Mouse (Mus musculus) 3134 (cell line): ENCODE measurements around the gene Il12rb1.

ENCODE experiments used
- DNase-seq: peaks from one replicate; pipeline ENCODE4 v3.0.0-alpha.2; 2011; ENCODE audit warnings: low spot score; ENCODE audit not compliant: insufficient read length; ENCODE audit errors: extremely low read depth

Il12rb1 gene

DNA sequence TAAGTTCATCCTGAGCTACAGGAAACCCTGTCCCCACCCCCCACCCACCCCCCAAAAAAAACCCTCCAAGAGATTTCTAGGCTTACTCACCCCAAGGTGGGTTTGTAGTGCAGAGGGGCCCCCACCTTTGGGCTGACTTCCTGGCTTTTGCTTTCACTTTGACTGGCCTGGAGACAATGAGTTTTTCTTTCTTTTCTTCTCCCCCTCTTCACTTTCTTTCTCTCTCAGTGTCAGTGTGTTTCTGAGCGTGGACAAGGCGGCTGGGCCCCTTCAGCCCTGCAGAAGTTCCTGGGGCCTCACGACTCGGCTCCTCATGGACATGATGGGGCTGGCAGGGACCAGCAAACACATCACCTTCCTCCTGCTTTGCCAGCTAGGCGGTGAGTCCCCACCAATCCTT is at the start of gene Il12rb1:
Gene Il12rb1 (plus strand): TSS at position 211 of the 400 bp plus-strand sequence.
- no peak for DNase-seq

DNA sequence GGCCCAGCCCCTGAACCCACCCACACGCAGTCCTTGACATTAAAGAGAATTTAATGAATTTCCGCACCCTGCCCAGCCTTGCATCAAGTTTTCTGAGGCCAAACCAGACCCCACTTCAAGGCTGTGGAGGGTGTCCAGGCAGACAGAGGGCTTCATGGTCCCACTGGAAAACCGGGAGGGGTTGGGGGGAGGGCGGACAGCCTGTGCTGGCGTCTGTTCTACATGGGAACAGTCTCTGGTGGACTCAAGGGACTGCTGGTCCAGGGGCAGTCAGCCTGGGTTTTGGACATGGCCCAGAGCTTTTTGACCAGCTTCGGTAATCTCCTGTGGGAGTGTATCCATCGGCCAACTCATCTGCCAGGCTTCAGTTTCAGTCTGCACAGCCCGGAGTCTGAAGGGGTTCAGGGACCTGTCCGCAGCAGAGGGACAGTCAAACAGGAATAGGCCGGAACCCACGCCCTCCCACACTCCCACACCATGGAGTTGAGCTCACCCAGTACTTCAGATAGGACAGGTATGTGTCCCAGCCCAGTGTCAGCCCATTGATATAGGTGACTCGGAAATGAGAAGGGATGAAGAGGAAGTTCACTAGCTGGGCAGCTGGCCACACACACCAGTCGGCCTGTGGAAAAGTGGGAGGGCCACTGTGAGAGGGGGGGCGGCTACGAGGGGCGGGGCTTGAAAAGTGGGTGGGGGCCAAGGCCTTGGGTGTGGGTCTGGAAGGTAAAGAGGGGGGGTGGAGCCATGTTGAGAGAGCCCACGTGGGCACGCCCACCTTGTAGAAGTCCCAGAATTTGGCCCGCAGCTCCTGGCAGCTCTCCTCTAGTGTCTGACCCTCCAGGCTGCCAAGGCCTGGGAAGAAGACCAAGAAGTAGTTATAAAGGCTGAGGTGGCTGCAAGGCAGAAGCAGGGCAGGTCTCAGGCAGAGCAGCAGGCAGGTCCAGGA is 49.4 kb upstream of the Il12rb1 start:
- DNase-seq = peak; percentile 74

DNA sequence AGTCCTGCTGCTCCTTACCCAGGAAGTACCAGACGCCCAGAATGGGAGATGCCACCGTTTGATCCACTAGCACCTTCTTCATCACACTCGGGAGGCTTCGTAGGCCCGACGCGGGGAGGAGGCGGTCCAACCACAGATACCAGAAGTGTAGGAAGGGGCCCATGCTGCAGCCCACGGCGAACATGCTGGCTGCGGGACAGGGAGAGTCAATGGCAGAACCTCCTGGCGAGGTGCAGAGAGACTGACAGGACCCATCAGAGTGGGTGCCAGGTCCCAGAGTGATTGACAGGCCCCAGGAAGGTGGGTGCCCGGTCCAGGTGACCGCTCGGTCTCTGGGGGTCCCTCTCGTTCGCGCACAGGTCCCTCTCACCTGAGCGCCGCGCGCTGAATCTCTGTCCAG is 47.9 kb upstream of the Il12rb1 start:
- no peak for DNase-seq

DNA sequence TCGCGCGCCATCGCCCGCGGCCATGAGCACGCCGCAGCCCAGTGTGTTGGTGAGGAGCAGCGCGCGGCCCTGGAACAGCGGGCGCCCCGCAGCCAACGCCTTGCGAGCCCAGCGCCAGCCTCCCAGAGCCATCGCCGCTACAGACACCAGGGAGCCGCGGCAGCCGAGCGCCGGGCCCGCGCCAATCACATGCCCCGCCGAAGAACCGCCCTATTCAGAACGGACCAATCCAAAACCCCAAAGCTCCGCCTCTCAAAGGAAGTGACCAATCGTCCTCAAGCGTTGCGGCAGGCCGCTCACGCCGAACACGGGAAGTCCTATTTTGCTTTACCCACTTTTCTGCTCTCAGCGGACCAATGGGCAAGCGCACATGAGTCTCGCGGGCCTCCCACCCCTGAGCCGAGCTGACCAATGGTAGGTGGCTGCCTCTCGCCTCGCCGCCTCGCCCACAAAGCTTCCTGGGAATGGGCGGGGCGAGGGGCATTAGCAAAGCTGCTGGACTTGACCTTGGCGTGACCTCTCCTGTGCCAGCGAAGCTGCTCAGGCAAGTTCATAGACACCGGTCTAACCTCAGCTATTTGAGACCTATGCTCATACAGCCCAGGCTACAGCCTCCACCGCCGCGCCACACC is 47.4 kb upstream of the Il12rb1 start, which contains the start of gene Mpv17l2:
Gene Mpv17l2 (minus strand): TSS at position 172 of the 632 bp plus-strand sequence.
- DNase-seq = peak; percentile 96

DNA sequence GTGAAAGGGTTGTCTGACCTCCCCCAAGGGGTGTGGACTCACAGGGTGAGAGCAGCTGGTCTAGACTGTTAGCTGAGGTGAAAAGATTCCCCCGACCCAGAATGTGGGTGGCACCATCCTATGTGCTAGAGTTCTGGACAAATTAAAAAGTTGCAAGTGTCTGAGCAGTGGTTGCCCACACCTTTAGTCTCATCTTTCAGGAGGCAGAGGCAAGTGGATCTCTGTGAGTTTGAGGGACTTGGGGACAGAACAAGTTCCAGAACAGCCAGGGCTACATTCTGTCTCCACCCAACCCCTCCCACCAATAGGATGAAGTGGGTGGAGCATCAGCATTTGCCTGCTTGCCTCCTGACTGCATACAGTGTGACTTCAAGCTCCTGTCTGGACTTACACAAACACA is 46.1 kb upstream of the Il12rb1 start:
- no peak for DNase-seq

DNA sequence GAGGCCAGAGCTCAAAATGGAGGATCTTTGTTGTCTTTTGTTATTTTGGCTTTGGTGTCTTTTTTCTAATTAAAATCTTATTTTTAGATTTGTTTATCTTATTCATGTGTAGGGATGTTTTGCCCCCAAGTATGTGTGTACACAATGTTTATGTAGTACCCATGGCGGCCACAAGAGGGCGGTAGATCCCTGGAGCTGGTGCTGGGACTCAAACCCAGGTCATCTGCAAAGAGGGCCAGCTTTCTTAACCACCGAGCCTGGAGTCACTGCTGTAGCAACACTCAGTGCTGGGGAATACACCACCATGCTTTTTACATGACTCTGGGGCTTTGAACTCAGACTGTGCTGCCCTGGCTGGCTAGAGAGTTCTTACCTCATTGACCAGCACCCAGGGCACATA is 44.9 kb upstream of the Il12rb1 start:
- DNase-seq = no peak

DNA sequence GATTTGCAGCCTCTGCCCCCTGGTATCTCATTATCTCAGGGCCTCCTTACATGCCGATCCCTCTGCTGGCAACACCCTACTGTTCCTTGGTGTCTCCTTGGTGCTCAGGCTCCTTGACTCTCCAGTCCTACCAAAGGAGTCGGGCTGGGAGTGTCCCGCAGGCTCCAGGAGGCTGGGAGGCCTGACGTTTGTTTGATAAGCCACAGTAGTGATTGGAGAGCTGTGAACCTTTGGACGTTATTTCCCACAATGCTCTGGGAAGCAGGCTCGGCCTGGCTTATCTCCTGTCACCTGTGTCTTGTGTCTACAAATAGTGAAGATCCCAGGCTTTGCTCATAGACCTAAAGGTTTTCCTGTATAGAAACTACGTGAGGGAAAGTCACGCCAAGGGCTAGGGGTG is 44.2 kb upstream of the Il12rb1 start:
- no peak for DNase-seq

DNA sequence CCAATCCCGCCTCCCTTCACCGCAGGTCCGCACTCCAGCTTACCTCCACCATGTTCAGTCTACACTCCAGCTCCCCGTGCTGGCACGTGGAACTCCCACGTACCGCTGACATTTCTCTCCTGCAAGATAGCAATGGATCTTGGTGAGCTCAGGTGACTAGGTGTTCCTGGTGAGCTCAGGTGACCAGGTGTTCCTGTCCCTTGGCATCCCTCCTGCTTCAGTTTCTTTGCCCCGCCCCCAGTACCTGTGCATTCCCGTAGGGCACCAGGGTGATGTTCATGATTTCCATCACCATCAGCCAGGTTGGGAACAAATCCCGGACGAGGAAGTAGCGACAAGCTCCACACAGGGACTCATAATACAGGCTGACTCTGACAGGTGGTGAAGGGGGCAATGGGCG is 43.6 kb upstream of the Il12rb1 start:
- DNase-seq = no peak

DNA sequence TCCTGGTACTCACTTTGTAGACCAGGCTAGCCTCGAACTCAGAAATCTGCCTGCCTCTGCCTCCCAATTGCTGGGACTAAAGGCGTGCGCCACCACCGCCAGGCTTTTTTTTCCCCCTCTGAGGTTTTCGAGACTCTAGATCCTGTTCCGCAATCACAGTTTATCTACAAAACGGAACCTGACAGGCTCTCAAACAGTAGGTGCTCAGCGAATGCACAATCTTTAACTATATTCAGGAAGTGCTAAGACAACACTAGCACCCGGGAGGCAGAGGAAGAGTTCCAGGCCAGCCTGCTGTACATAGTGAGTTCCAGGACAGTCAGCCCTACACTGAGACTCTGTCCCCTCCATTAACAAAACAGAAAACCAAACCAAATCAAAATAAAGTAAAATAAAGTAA is 42.9 kb upstream of the Il12rb1 start:
- DNase-seq = no peak

DNA sequence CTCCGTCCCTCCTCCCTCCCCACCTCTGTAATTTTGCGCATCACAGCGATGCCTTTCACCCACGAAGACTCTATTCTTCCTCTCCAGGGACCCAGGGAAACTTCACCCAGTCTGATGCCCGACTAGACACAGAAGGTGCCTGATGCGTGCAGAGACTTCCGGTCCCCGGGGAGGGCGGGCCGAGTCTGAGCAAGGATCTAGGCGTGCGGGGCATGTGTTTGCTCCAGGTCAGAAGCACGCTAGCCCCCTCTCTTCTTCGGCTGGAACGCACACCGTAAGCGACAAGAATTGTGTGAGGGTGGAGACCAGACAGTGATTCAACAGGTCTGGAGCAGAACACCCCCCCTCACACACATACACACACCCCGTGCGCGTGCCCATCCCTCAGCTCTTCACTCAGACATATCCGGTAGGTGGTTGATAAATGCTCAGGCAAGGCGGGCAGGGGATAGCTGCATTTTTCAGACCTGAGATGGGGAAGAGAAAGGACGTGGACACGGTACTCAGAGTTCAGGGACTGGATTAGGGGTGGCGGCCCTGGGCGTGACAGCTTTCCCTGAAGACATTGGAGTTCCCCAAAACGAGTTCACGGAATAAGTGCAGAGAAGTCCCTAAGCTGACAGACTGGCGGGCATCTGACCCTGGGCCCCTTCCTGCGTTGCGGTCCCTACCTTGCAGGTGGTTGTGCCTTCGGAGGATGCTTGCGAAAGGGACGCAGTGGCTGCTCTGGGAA is 42.2 kb upstream of the Il12rb1 start:
- peak; percentile 71 for DNase-seq

DNA sequence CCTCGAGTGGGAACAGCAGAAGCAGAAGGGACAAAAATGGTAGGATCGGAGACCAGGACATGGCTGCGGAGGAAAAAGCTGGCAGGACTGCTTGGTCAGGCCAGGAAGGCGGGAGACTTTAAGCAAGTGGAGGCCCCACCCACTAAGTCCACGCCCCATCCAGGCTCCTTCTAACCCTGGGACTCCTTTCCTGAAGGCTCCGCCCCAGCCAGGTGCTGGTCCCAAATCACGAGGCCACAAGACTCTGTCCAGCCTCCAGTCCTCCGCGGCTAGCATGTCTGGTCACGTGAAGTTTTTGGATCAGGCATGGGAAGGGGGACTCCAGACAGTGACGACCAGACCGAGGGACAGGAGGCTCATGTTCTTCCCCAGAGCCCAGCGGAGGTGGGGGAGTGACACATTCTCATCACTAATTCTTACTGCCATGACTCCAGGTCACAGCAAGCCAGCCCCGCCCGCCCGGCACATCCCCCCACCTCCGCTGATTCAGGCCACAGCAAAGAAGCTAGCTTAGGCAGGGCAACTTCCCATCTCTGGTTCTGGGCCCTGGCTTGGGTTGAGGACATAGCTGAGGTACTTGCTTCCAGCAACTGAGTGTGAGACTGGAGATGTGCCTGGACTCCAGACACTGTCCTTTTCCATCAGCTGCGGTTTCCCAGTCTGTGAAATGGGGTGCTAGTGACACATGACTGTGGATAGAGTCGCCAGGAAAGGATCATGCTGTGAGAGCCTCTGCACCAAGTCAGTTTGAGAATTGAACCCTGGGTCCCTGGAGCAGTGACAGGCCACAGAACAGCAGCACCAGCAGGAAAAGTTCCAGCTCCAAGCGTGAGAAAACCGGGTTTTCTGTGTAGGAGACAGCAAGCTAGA is 41.4 kb upstream of the Il12rb1 start:
- DNase-seq = peak; percentile 88

DNA sequence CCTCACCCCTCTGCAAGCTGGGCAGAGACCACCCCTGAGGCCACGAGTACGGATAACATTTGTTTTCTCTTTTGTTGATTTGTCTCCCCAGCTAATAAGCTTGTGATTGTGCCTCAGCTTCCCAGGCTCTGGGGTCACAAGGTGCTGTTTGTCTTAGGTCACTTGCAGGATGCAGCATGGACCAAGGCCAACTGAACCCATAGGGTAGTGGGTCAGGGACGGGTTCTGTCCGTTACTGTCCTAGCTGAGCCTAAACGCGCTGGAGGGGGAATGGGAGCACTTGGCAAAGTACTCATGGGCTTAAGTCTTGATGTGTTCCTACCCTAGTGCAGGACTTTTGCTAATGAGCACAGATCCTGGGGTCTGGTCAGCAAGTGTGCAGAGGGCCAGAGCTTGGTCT is 40.7 kb upstream of the Il12rb1 start:
- no peak for DNase-seq

DNA sequence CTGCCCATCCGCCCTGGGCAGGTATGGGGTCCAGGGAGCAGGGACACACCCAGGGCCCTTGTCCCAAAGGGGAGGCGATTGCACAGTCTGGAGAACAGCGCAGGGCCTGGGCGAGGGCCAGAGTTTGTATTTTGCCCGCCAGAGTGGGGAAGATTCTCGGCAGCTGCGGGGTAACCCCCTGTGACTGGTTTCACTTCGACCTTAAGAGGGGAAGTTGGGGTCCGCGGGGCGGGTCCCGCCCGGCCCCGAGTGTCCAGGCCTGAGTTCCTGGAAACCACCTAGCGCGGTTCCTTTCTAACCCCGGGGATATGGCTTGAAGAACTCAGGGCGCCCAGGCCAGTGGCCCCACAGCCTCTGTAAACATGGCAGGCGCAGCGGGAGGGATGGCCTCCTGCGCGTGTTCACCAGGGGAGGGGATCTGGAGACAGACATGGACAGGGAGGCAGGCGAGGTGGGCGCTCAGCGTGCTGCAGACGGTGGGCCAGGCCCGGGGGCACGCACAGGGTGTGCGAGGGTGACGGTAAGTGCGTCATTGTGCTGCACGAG is 39.9 kb upstream of the Il12rb1 start:
- no peak for DNase-seq

DNA sequence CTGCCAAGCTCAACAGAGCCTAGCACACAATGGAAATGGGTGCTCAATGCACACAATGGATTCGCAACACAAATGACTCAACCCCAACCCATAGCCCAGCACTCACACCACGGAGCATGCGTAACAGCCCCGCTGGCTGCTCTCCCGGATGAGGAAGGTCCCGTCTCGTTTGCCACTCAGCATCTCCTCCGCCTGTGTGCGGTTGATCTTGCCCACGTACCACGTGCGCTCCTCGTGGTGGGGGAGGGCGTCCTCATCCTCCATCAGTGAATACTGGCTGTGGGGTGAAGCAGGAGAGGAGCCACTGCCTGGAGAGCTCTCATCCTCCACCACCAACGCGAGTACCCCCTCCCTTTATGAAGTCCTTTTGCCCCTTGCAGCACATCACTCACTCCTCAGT is 39.3 kb upstream of the Il12rb1 start:
- DNase-seq = no peak

DNA sequence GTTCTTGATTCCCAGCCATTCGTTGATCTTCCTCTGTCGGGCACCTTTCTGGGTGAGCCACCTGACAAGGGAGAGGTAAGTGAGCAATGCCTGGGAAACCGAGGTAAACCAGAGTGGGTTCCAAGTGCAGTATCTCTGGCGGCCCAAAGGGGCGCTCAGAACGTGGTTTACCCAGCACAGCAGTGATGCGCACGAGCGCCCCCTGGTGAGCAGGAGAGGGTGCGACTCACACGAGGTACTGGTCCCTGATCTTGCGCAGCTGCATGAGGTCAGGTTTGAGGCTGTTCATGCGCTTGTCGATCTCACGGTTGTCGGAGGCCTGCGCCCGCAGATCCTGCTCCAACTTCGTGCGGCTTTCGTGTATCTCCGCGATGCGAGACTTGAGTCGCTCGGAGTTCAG is 38.9 kb upstream of the Il12rb1 start:
- DNase-seq = peak; percentile 81

DNA sequence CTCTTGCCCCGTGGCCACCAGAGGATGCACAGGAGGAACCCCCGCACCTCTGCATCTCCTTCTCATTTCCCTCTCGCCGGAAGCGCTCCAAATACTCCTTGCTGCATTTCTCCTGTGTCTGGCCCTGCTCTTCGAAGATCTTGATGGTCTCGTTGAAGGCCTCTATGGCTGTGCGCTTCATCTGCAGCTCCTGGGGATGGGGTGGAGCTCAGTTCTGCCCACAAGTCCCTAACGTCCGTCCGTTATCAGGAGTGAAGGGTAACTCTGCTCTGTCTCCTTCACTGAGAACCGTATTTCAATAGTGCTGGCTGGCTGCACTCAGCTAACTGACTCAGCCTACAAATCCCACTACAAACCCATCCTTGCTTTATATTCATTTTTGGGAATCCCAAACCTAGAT is 38.4 kb upstream of the Il12rb1 start:
- no peak for DNase-seq

DNA sequence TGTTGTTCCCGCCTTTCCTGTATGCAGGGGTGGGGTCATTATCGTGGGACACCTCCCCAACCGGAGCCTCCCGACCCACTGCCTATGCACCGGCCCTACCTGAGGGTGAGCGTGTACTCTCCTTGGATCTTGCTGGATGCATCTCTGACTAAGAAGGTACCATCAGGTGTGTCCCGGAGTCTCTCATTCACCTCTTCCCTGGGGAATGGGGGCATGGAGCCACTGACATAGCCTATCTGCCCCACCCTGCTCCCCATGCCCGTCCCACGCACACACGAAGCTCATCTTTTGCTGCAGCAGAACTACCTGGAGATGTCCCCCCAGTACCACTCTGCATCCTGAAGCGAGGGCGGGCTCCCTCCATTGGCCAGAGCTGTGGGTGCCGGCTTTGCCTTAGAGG is 37.5 kb upstream of the Il12rb1 start:
- DNase-seq = no peak

DNA sequence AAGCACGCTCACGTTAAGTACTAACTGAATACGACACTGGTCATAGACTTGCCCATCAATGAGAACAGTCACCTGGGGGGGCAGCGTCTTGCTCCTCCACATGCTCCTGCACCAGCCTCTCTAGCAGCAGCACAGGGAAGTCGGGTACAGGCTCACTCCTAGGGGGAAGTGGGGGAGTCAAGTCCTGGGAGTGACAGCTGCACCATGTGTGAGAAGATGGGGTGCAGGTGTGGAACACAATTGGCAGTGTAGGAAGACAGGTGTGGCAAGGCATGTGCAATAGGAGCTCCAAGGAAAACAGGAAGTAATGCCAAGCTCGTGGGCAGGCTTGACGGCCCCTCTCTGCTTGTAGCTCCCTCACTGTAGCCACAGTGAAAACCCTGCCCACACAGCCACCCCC is 37.0 kb upstream of the Il12rb1 start:
- DNase-seq = no peak

DNA sequence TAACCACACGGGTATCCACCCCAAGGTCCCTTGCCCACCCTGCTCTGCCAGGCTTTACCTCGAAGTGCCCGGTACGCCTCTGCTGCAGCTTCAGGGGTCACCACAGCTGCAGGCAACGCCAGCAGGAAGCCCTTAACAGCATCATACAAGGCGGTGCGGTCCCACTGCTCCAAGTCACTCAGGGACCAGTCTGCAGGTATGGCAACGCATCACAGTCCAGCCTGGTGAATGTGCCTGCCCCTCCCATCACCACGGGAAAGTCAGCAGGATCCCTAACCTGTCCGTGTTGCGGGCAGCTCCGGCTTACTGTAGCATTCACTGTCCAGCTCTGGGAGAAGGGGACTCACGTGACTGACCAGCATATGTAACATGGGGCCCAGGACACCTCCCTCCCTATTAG is 36.2 kb upstream of the Il12rb1 start:
- no peak for DNase-seq

DNA sequence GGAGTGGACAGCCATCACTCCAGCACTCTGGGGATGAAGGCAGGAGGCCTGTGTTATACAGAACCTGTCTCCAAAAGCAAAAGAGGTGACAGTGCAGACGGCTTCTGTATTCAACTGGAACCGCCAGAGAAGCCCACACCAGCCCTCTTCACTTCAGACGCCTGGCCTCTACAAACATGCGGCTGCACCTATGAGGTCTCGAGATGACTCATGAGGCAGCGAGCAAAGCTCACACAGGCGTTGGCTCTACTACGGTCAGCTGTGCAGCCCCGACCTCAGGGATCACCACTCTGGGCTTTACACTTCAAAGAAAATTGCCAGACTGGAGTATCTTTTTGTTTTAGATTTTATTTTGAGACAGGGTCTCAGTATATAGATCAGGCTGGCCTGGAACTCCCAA is 35.4 kb upstream of the Il12rb1 start:
- peak; percentile 59 for DNase-seq
